Mouse (Mus musculus): ENCODE measurements around the gene Hdac10. TPM values are rescaled to one million over a fixed set of nuclear protein-coding genes. Genes with fewer than 3 reads are reported as not detected.

The Hdac10 gene
- total RNA-seq (2023), result 83.7 to 94.1 TPM (median 89.5 TPM) in 4 replicates

DNA sequence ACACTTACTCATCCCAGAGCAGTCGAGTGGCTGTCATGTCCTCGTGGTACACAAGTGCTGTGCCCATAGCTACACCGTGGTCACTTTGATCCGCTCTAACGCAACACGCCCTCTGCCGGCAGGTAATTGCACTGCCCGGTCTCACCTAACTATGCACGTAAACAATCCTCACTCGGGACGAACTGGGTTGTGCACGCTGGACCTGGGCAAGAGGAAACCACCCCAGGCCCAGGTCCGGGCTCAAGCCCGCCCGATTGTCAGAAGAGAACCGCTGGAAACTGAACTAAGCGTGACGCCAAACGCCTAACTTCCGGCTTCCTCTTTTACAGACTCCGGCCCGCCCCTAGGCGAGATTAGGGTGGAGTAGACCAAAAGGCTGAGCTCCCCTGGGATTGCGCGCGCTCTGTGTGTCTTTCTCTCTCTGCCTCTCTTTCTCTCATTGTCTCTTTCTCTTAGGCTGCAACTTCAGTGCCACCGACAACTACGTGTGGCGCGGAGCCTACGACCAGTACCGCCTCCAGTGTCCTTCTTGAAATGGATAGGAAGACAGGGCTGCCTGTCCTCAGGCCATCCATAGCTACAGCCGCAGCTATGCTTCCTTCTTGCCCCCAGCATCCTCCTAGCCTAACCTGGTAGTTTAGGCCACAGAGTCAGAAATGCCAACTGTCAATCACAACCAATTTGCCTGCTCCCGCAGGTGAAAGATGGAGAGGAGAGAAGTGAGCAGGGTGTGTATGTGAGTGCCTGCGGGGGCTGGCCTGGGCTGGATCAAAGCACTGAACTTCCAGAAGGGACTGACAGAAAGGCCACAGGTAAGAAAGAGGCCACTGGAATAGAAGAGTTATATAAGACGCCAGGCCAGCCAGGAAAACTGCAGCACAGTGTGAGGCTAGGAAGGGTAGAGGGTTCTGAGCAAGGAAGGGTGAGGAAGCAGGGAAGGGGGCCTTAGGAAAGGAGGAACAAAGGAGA is at the start of gene Hdac10:
Hdac10 (minus strand) TSS at position 319 of the 969 bp plus-strand sequence.

DNA sequence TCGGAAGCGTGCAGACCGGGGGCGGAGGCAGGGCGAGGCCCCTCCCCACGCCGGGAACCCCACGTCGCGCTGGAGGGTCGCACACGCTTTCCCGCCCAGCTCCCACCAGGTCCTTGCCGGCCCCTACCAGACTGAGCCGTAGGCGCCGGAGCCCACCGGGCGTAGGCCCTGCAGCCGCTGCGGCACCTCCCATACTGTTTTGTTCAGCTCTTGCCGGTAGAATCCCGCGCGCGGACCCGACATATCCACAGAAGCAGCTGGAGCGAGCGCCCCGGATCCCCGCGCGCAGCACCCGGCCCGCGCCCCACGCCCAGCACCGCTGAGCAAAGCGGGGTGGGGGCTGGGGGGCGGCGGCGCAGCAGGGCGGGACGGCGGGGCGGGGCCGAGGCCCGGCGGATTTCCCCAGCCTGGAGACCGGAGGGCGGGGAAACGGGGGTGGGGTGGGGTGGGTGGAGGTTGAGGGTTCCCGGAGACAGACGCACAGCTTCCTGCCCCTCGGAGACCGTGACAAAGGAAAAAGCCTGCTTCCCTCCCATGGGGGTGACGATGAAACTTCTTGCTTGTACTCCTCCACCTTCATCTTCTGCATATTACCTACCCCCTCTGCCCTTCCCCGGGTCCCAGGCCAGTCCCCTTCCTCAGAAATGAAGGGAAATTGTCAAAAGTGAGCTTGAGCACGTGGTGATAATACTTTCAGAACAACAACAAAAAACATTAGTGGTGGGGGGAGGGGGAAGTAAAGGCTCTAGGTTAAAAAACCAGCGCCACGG is 21.0 kb upstream of the Hdac10 start, which contains the start of gene Mapk11:
Mapk11 (minus strand) TSS at position 358 of the 770 bp plus-strand sequence.

GRCm38 (mm10) chr15:89140659-89141252 is 12.3 kb upstream of the Hdac10 start, which contains the start of gene Mapk12:
TSS of gene Mapk12 (minus strand) at chr15:89140703.

DNA sequence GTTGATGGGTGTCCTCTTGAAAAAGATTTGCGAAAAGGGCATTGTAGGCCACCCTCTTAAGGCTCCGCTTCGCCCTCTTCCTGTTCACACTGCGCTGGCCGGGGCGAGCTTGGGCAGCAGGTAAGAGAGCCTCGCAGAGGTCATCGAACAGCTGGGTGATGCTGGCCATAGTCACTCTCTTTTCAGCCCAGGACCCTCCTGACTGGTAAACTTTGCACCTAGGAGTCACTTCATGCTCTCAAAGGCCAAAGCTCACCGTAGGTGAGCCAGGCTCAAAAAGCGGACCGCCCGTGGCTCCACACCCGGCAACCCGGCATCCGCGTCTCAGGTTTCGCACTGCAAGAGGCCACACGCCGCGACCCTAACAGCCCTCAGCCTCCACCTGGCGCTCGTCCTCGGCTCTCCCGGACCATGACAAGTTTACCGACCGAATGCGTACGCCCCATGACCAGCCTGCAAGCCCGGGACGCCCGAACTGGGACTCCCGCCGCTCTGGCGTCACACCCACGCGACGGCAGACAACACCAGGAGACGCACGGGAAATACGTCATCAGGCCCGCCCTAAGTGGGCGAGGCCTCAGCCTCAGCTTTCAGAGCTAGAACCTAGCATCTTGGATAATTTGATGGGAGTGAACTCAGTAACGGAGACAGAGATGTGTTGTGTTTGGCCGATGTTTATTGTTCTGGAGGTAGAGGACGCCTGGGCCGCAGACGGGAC is 5.7 kb downstream of the Hdac10 start, which contains the start of gene Tubgcp6:
Tubgcp6 (minus strand) TSS at position 464 of the 718 bp plus-strand sequence.

DNA sequence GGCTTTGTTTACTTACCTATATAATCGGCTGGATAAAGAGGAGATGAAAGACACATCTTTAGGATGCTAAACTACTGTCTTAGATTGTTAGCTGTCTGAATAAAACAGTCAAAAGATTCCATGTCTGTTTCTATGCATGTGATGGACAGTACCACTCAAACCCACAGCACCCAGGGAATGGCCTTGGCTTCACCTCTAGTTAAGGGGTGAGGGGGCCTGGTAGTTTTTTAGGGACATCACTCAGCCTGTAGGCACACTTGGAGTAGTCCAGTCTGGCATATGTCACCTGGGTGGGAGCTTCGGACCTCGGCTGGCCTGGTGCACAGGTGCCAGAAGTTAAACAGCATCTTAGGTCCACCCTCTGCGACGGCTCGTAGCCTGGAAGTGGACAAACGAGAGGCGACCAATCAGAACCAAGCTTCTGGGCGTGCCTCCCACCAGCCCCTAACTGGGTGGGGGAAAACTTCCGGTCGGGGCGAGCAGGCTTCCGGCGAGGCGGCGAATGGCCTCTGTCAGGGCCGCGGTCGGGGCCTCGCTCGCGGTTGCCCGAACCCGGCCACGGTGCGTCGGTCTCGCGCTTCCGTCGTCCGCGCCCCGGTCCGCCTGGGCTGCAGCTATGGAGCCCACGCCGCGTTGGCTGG is 39.8 kb downstream of the Hdac10 start, which contains the start of gene Selenoo:
Selenoo (plus strand) TSS at position 478 of the 641 bp plus-strand sequence.

DNA sequence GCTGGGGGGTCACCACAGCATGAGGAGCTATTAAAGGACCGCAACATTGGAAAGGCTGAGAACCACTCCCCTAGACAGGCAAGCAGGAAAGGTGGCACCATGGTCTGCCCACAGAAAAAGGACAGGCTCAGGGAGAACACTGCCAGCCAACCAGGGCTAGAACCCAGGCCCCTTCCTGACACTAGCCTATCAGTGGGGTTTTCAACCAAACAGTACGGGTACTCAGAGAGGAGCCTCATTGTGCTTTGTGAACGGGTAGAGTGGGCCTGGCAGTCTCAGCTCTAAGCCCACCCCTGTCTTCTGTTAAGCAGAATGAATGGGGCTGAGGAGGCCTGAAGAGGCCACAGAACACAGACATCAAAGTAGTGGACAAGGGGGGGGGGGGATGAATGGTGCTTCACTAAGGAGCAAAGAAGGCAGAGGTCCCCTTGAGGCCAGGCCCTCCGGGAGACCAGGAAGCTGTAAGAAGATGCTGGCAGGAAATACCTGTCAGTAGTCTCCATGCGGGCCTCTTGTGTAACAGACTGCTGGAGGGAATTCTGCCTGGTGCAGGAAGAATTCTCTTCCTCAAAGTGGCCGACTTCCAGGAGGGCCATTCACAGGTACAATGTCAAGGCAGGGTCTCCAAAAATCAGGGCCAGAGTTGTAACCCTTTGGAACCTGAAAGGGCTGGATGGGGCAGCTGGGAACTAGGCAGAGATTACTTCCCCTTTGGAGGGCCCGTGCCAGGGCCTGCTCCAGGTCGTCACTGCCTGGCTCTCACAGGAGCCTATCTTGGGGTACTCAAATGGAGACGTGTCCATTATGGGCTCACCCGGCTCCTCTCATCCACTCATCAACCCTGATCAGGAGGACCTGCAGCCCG is 53.7 kb downstream of the Hdac10 start, which contains the start of gene Trabd:
Trabd (plus strand) TSS at position 512 of the 865 bp plus-strand sequence.

Other genes starting within 250 kb of the Hdac10 start
- not detected in 4 replicates for gene Ttll8, start 174.3 kb downstream of the Hdac10 start, total RNA-seq (2023)
- gene Mlc1, start 149.7 kb downstream of the Hdac10 start, total RNA-seq (2023), result not detected in 4 replicates
- not detected in 4 replicates for gene Mov10l1, start 145.8 kb downstream of the Hdac10 start, total RNA-seq (2023)
- gene Panx2, start 69.0 kb downstream of the Hdac10 start, total RNA-seq (2023), result not detected in 4 replicates
- gene Trabd, start 53.6 kb downstream of the Hdac10 start, total RNA-seq (2023), result 50.2 to 57.3 TPM (median 52.9 TPM) in 4 replicates
- 23.2 to 26.5 TPM (median 23.9 TPM) in 4 replicates for gene Selenoo, start 39.6 kb downstream of the Hdac10 start, total RNA-seq (2023)
- gene Tubgcp6, start 5.6 kb downstream of the Hdac10 start, total RNA-seq (2023), result 55.4 to 58.7 TPM (median 55.8 TPM) in 4 replicates
- 14.5 to 18.8 TPM (median 16.9 TPM) in 4 replicates for gene Mapk12, start 12.0 kb upstream of the Hdac10 start, total RNA-seq (2023)
- gene Mapk11, start 20.9 kb upstream of the Hdac10 start, total RNA-seq (2023), result 73.3 to 78.7 TPM (median 77.4 TPM) in 4 replicates
- 9.1 to 12.3 TPM (median 11.3 TPM) in 4 replicates for gene Plxnb2, start 52.1 kb upstream of the Hdac10 start, total RNA-seq (2023)
- gene Dennd6b, start 67.8 kb upstream of the Hdac10 start, total RNA-seq (2023), result 29.9 to 37.7 TPM (median 32.6 TPM) in 4 replicates
- 53.3 to 62.4 TPM (median 58.4 TPM) in 4 replicates for gene Ppp6r2, start 82.9 kb upstream of the Hdac10 start, total RNA-seq (2023)
- gene Sbf1, start 186.6 kb upstream of the Hdac10 start, total RNA-seq (2023), result 238 to 267 TPM (median 247 TPM) in 4 replicates
- gene Adm2, start 194.0 kb upstream of the Hdac10 start, total RNA-seq (2023), result not detected in 4 replicates
- gene Miox, start 205.7 kb upstream of the Hdac10 start, total RNA-seq (2023), result not detected in 4 replicates
- gene Lmf2, start 227.0 kb upstream of the Hdac10 start, total RNA-seq (2023), result 38.4 to 46.3 TPM (median 41.9 TPM) in 4 replicates
- 121 to 132 TPM (median 123 TPM) in 4 replicates for gene Ncaph2, start 227.0 kb upstream of the Hdac10 start, total RNA-seq (2023)
- 14.3 to 17.6 TPM (median 15.7 TPM) in 4 replicates for gene Sco2, start 245.1 kb upstream of the Hdac10 start, total RNA-seq (2023)
- gene Tymp, start 248.3 kb upstream of the Hdac10 start, total RNA-seq (2023), result 0.50 to 1.0 TPM (median 0.87 TPM) in 4 replicates

Data from B cell, adult 62 days (primary cell).